Mouse (Mus musculus): ENCODE measurements around the gene Gnaq.

DNA sequence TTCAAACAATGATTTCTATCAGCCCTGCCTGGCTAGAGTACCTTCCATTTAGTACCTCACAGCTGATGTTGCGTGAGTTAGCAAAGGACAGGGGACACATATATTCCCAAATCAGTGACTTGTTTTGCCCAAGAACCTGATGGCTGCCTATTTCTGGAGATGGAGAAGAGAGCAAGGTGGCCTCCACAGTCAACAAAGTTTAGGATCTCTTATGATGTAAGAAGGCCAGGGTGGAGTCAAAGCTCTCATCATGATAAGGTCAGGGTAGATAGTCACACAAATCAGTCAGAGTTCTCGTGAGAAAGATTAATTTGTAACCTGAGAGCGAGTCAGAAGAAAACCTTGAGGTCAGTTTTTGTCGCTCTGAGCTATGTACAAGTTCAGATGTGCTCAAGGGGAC lies 39.0 kb upstream of the Gnaq start:
- TF ChIP-seq POLR2A (IDR thresholded peaks at IDR 0.05; ENCODE audit: low read depth, low read length) (no peak), TBP (conservative IDR thresholded peaks at IDR 0.05; ENCODE audit: low read depth, low read length) (no peak), CTCF (conservative IDR thresholded peaks at IDR 0.05 in 1 of 2, IDR thresholded peaks at IDR 0.05 in 1 of 2; ENCODE audit: low read depth in 2 of 2, low read length in 2 of 2) (no peak), NRF1 (IDR thresholded peaks at IDR 0.05; ENCODE audit: low read depth, low read length) (no peak), MAZ (IDR thresholded peaks at IDR 0.05; ENCODE audit: low read depth, low read length) (no peak), EP300 (IDR thresholded peaks at IDR 0.05; ENCODE audit: low read length) (no peak), NELFE (IDR thresholded peaks at IDR 0.05; ENCODE audit: low read depth, low read length) (no peak), USF1 (IDR thresholded peaks at IDR 0.05; ENCODE audit: low read depth, low read length) (no peak), CHD2 (IDR thresholded peaks at IDR 0.05; ENCODE audit: low read length) (no peak)

Measured in CH12.LX (cell line).